Mouse (Mus musculus) intestine, embryonic 16.5 days (tissue): Measurements from ENCODE around the gene Mbnl2. TPM values are rescaled to one million over a fixed set of nuclear protein-coding genes. Genes with fewer than 3 reads are reported as not detected.

Experiments
- ATAC-seq: fragments of 200-750 bp; cut with Nextera tagmentation; 2 replicates; pipeline ENCODE4 v1.8.0; 2017; ENCODE audit warnings: moderate TSS enrichment, moderate library complexity
- H3K27ac ChIP-seq: fragments of 300-500 bp; sonication (generic); 2 replicates; pipeline ENCODE4 v1.5.1; 2014; ENCODE audit warnings: mild to moderate bottlenecking, low read length
- H3K27me3 ChIP-seq: fragments of 300-500 bp; sonication (generic); replicated peaks from 2 replicates; pipeline ENCODE4 v1.6.1; 2014; ENCODE audit warnings: low read length, control low read depth, mixed read lengths; ENCODE audit not compliant: control insufficient read depth, insufficient read depth
- H3K36me3 ChIP-seq: fragments of 300-500 bp; sonication (generic); 2 replicates; pipeline ENCODE4 v1.6.1; 2014; ENCODE audit warnings: low read length, control low read depth; ENCODE audit not compliant: control insufficient read depth, insufficient read depth
- H3K4me1 ChIP-seq: fragments of 300-500 bp; sonication (generic); 2 replicates; pipeline ENCODE4 v1.6.1; 2014; ENCODE audit warnings: low read length, control low read depth, mixed read lengths; ENCODE audit not compliant: control insufficient read depth, insufficient read depth
- H3K4me2 ChIP-seq: fragments of 300-500 bp; sonication (generic); 2 replicates; pipeline ENCODE4 v1.6.1; 2014; ENCODE audit warnings: low read depth, low read length, control low read depth
- H3K4me3 ChIP-seq: fragments of 300-500 bp; sonication (generic); 2 replicates; pipeline ENCODE4 v1.5.1; 2014; ENCODE audit warnings: mild to moderate bottlenecking, low read length
- H3K9ac ChIP-seq: fragments of 300-500 bp; sonication (generic); 2 replicates; pipeline ENCODE4 v1.6.1; 2014; ENCODE audit warnings: low read depth, low read length
- H3K9me3 ChIP-seq: fragments of 300-500 bp; sonication (generic); 2 replicates; pipeline ENCODE4 v1.6.1; 2016; ENCODE audit warnings: low read length, control low read depth; ENCODE audit not compliant: control insufficient read depth
- WGBS: fragments of 180-500 bp; shearing (Covaris S2); extraction: QIAGEN DNeasy Blood & Tissue Kit; methylation state at CpG from one replicate; pipeline ENCODE4 v1.1.7; 2014; 5-methylcytosine and 5-hydroxymethylcytosine counted together
- polyA plus RNA-seq: library from polyadenylated mRNA; unstranded; fragments of >200 nt; fragmentation: Nextera tagmentation; extraction: Ambion mirVana; gene quantifications from 2 replicates; pipeline ENCODE4 v1.2.1, GENCODE M21; 2015

The Mbnl2 gene
- polyA plus RNA-seq, 1 experiment from 2014 or later = 114 TPM

GRCm38 (mm10) chr14:120368456-120368855 is 93.0 kb downstream of the Mbnl2 start:
- Histone ChIP-seq H3K9ac (no peak overlapping the region), H3K27me3 (no peaks in the 10 kb centered on the region), H3K36me3 (no peaks in the 10 kb centered on the region), H3K9me3 (no peaks in the 10 kb centered on the region), H3K4me3 (no peak overlapping the region), H3K27ac (peak overlapping the region; percentile 84), H3K4me1 (peaks cover 50% of the 10 kb centered on the region), H3K4me2 (no peak overlapping the region)
- 68% methylated on average over 5 of the region's 5 CpGs for WGBS
- no peak; the same call in 1 of the 2 replicates for ATAC-seq

- no peak overlapping the region for H3K4me3 ChIP-seq
- 0 out of 2 replicates have a peak overlapping the region, but pooled peaks have one; percentile 47 for H3K9ac ChIP-seq
- H3K9me3 ChIP-seq = no peaks in the 10 kb centered on the region
- peak; percentile 87 for ATAC-seq
- no peaks in the 10 kb centered on the region for H3K36me3 ChIP-seq
- peak overlapping the region; percentile 84 for H3K27ac ChIP-seq
- peak overlapping the region; percentile 32; the same call in 1 of the 2 replicates for H3K4me2 ChIP-seq
- H3K4me1 ChIP-seq = peaks cover 51% of the 10 kb centered on the region
- 41% methylated on average over 8 of the region's 8 CpGs for WGBS
- no peaks in the 10 kb centered on the region for H3K27me3 ChIP-seq
Observed at GRCm38 (mm10) chr14:120368914-120369391, 93.5 kb downstream of the Mbnl2 start.

- Histone ChIP-seq H3K4me2 (no peak overlapping the region), H3K4me1 (peaks cover 52% of the 10 kb centered on the region), H3K9ac (no peak overlapping the region)
Observed at GRCm38 (mm10) chr14:120370044-120370443, 94.6 kb downstream of the Mbnl2 start.

GRCm38 (mm10) chr14:120370631-120371030 is 95.2 kb downstream of the Mbnl2 start:
- ATAC-seq = no peak
- Histone ChIP-seq H3K27ac (no peak overlapping the region), H3K27me3 (no peaks in the 10 kb centered on the region), H3K9ac (no peak overlapping the region), H3K4me3 (no peak overlapping the region), H3K4me2 (no peak overlapping the region), H3K9me3 (no peaks in the 10 kb centered on the region), H3K36me3 (no peaks in the 10 kb centered on the region), H3K4me1 (peaks cover 53% of the 10 kb centered on the region)
- WGBS = 78% methylated on average over 11 of the region's 11 CpGs

More at GRCm38 (mm10) chr14:120370044-120370443, 94.6 kb downstream of the Mbnl2 start:
- 0 out of 2 replicates have a peak overlapping the region, but pooled peaks have one; percentile 84 for H3K27ac ChIP-seq
- WGBS = 77% methylated on average over 14 of the region's 14 CpGs
- no peak for ATAC-seq
- no peaks in the 10 kb centered on the region for H3K36me3 ChIP-seq
- no peaks in the 10 kb centered on the region for H3K9me3 ChIP-seq
- no peaks in the 10 kb centered on the region for H3K27me3 ChIP-seq
- no peak overlapping the region for H3K4me3 ChIP-seq

- no peak overlapping the region for H3K9ac ChIP-seq
- no peak for ATAC-seq
- peak overlapping the region; percentile 43; the same call in 1 of the 2 replicates for H3K27ac ChIP-seq
- peaks cover 59% of the 10 kb centered on the region for H3K4me1 ChIP-seq
- H3K4me3 ChIP-seq = no peak overlapping the region
- H3K27me3 ChIP-seq = no peaks in the 10 kb centered on the region
- no peak overlapping the region for H3K4me2 ChIP-seq
- no peaks in the 10 kb centered on the region for H3K9me3 ChIP-seq
- WGBS = 68% methylated on average over 5 of the region's 5 CpGs
- H3K36me3 ChIP-seq = no peaks in the 10 kb centered on the region
Observed at GRCm38 (mm10) chr14:120371174-120371573, 95.7 kb downstream of the Mbnl2 start.

GRCm38 (mm10) chr14:120373026-120374024 is 97.9 kb downstream of the Mbnl2 start:
- Histone ChIP-seq H3K4me1 (peaks cover 57% of the 10 kb centered on the region), H3K27me3 (no peaks in the 10 kb centered on the region), H3K9ac (no peak overlapping the region), H3K36me3 (no peaks in the 10 kb centered on the region), H3K4me2 (no peak overlapping the region), H3K27ac (no peak overlapping the region), H3K9me3 (no peaks in the 10 kb centered on the region), H3K4me3 (no peak overlapping the region)
- 57% methylated on average over 11 of the region's 11 CpGs for WGBS
- no peak for ATAC-seq

GRCm38 (mm10) chr14:120374786-120375185 is 99.3 kb downstream of the Mbnl2 start:
- no peak for ATAC-seq
- H3K4me1 ChIP-seq = peaks cover 51% of the 10 kb centered on the region
- no peak overlapping the region for H3K4me3 ChIP-seq
- H3K4me2 ChIP-seq = no peak overlapping the region
- H3K36me3 ChIP-seq = no peaks in the 10 kb centered on the region
- H3K27me3 ChIP-seq = no peaks in the 10 kb centered on the region
- H3K9ac ChIP-seq = no peak overlapping the region
- no peak overlapping the region for H3K27ac ChIP-seq
- WGBS = 93% methylated on average over 14 of the region's 14 CpGs
- H3K9me3 ChIP-seq = no peaks in the 10 kb centered on the region

GRCm38 (mm10) chr14:120377192-120377591 is 101.7 kb downstream of the Mbnl2 start:
- Histone ChIP-seq H3K4me2 (no peak overlapping the region), H3K36me3 (peaks cover 5% of the 10 kb centered on the region; the same call in 1 of the 2 replicates), H3K4me1 (peaks cover 47% of the 10 kb centered on the region), H3K9ac (no peak overlapping the region), H3K4me3 (no peak overlapping the region), H3K27me3 (no peaks in the 10 kb centered on the region), H3K9me3 (no peaks in the 10 kb centered on the region), H3K27ac (no peak overlapping the region)
- WGBS = 64% methylated on average over 4 of the region's 4 CpGs
- ATAC-seq = no peak

- no peak overlapping the region for H3K4me3 ChIP-seq
- H3K27me3 ChIP-seq = no peaks in the 10 kb centered on the region
- no peak overlapping the region for H3K4me2 ChIP-seq
- peaks cover 5% of the 10 kb centered on the region; the same call in 1 of the 2 replicates for H3K36me3 ChIP-seq
- 50% methylated on average over 8 of the region's 8 CpGs for WGBS
- peak overlapping the region; percentile 34; the same call in 1 of the 2 replicates for H3K27ac ChIP-seq
- no peak overlapping the region for H3K9ac ChIP-seq
- H3K9me3 ChIP-seq = no peaks in the 10 kb centered on the region
- ATAC-seq = no peak
- H3K4me1 ChIP-seq = peaks cover 41% of the 10 kb centered on the region
Observed at GRCm38 (mm10) chr14:120378002-120378401, 102.5 kb downstream of the Mbnl2 start.
